Mouse (Mus musculus): ENCODE data around the gene Ptprm.

- TF ChIP-seq CTCF (IDR thresholded peaks at IDR 0.05; ENCODE audit: low read depth) (no peak), EP300 (IDR thresholded peaks at IDR 0.05; ENCODE audit: low read depth) (no peak)
These were observed 50.7 kb downstream of the Ptprm start for GRCm38 (mm10) chr17:67303326-67304099.

Measured in liver, embryonic 14.5 days (tissue).